16 mouse cellular contexts compared by ENCODE assay signal in genomic region chr3:120375688-120376289, GRCm38 (mm10).
"Had no signal": no experiment of that assay in that cellular context is flagged by ENCODE, and none has a peak within 500 bp of the region (broad histone marks: within the 10 kb centered on the region; RNA-seq: fewer than 3 reads in every experiment).

No protein-coding gene starts in this region.

- H3K27me3 ChIP-seq: liver, embryonic 13.5 days; midbrain, embryonic 12.5 days; midbrain, embryonic 15.5 days; neural tube, embryonic 12.5 days; neural tube, embryonic 15.5 days; stomach, embryonic 15.5 days had no signal

- H3K4me1 ChIP-seq: liver, embryonic 13.5 days; midbrain, embryonic 12.5 days; midbrain, embryonic 15.5 days; neural tube, embryonic 12.5 days; neural tube, embryonic 15.5 days; stomach, embryonic 15.5 days had no signal

- DNase-seq: kidney, adult 2 months; layer of hippocampus, adult 9-11 months; liver, embryonic 13.5 days; lung, adult 2 months; right cerebral cortex, adult 18-20 months; right cerebral cortex, postnatal 14 days; right cerebral cortex, postnatal 4 days; thymus, postnatal 36 days had no signal

- ATAC-seq: intestine, embryonic 16.5 days; midbrain, embryonic 15.5 days had no signal

- H3K9me3 ChIP-seq: liver, embryonic 13.5 days; midbrain, embryonic 12.5 days; midbrain, embryonic 15.5 days; neural tube, embryonic 12.5 days; neural tube, embryonic 15.5 days; stomach, embryonic 15.5 days had no signal

- H3K9ac ChIP-seq: liver, embryonic 13.5 days; midbrain, embryonic 12.5 days; midbrain, embryonic 15.5 days; neural tube, embryonic 12.5 days; neural tube, embryonic 15.5 days; stomach, embryonic 15.5 days had no signal

- H3K27ac ChIP-seq: layer of hippocampus, adult 2 months; liver, embryonic 13.5 days; macrophage; midbrain, embryonic 12.5 days; midbrain, embryonic 15.5 days; neural tube, embryonic 12.5 days; neural tube, embryonic 15.5 days; stomach, embryonic 15.5 days had no signal

- H3K36me3 ChIP-seq: liver, embryonic 13.5 days; midbrain, embryonic 12.5 days; midbrain, embryonic 15.5 days; neural tube, embryonic 12.5 days; neural tube, embryonic 15.5 days; stomach, embryonic 15.5 days had no signal

- H3K4me3 ChIP-seq: layer of hippocampus, adult 2 months; liver, embryonic 13.5 days; midbrain, embryonic 12.5 days; midbrain, embryonic 15.5 days; neural tube, embryonic 12.5 days; neural tube, embryonic 15.5 days; stomach, embryonic 15.5 days had no signal

- H3K4me2 ChIP-seq: liver, embryonic 13.5 days; midbrain, embryonic 12.5 days; midbrain, embryonic 15.5 days; neural tube, embryonic 12.5 days; neural tube, embryonic 15.5 days; stomach, embryonic 15.5 days had no signal
